Mouse (Mus musculus) neural tube, embryonic 13.5 days (tissue): ENCODE measurements around the gene Retreg3. TPM values are rescaled to one million over a fixed set of nuclear protein-coding genes. Genes with fewer than 3 reads are reported as not detected.

Experiments
- ATAC-seq: fragments of 200-750 bp; cut with Nextera tagmentation; 2 replicates; pipeline ENCODE4 v1.8.0; 2017; ENCODE audit warnings: low read depth, mild to moderate bottlenecking, moderate TSS enrichment, moderate library complexity
- H3K27ac ChIP-seq: fragments of 300-500 bp; sonication (generic); replicated peaks from 2 replicates; pipeline ENCODE4 v1.5.1; 2015; ENCODE audit warnings: moderate library complexity, mild to moderate bottlenecking, inconsistent platforms
- H3K27me3 ChIP-seq: fragments of 300-500 bp; sonication (generic); 2 replicates; pipeline ENCODE4 v1.6.1; 2015; ENCODE audit warnings: mild to moderate bottlenecking, inconsistent platforms
- H3K36me3 ChIP-seq: fragments of 300-500 bp; sonication (generic); 2 replicates; pipeline ENCODE4 v1.6.1; 2015; ENCODE audit warnings: mild to moderate bottlenecking, inconsistent platforms
- H3K4me1 ChIP-seq: fragments of 300-500 bp; sonication (generic); replicated peaks from 2 replicates; pipeline ENCODE4 v1.6.1; 2015; ENCODE audit warnings: inconsistent platforms
- H3K4me2 ChIP-seq: fragments of 300-500 bp; sonication (generic); 2 replicates; pipeline ENCODE4 v1.6.1; 2015; ENCODE audit warnings: inconsistent platforms, mild to moderate bottlenecking, moderate library complexity
- H3K4me3 ChIP-seq: fragments of 300-500 bp; sonication (generic); 2 replicates; pipeline ENCODE4 v1.5.1; 2015; ENCODE audit warnings: mild to moderate bottlenecking, inconsistent platforms
- H3K9ac ChIP-seq: fragments of 300-500 bp; sonication (generic); 2 replicates; pipeline ENCODE4 v1.6.1; 2015; ENCODE audit warnings: moderate library complexity, mild to moderate bottlenecking, inconsistent platforms
- H3K9me3 ChIP-seq: fragments of 300-500 bp; sonication (generic); 2 replicates; pipeline ENCODE4 v1.6.1; 2016; ENCODE audit warnings: inconsistent platforms
- WGBS: fragments of 180-500 bp; shearing (Covaris S2); methylation state at CpG from one replicate; pipeline ENCODE4 v1.1.7; 2015; 5-methylcytosine and 5-hydroxymethylcytosine counted together
- polyA plus RNA-seq: library from polyadenylated mRNA; unstranded; fragments of >200 nt; fragmentation: Nextera tagmentation; extraction: Ambion mirVana; gene quantifications from 2 replicates; pipeline ENCODE4 v1.2.1, GENCODE M21; 2015

Gene Retreg3
- polyA plus RNA-seq = 25.8 and 26.1 TPM in 2 replicates

DNA sequence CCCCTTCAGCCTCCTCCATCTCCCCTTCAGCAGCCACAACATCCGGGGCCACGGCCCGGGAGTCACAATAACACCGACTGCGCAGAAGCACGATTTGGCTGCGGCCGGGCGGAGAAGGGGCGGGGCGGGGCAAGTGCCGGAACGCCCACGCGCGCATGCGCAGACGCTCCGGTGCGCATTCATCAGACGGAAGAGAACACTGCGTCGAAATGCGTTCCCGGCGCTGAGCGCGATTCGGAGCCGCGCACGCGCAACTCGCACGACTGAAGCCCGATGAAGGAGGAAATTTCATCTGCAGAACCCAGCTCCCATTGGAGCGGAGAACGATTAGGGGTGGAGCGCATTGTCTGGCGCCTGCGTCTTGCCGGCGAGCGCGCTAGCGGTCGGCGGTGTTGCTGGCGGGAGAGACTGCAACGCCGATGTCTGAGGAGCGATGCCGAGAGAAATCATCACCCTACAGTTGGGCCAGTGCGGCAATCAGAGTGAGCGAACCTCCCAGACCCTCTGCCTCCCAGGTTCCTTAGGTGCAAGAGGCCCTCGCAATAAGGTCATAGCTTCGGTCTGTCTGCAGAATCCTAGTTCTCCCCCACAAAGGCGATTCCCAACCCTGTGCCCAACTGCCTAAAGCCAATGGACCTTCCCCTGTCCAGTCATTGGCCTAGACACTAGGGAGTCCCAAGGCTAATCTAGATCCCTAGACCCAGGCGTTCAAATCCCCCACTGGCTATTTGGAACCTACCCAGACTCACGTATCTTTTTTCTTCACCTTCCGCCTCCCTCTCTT is at the start of gene Retreg3, which contains the start of gene Tubg1:
Gene Retreg3 (minus strand): TSS at position 133 of the 784 bp plus-strand sequence.
Gene Tubg1 (plus strand): TSS at position 178 of the 784 bp plus-strand sequence.
- peaks cover 58% of the 10 kb centered on the region for H3K4me1 ChIP-seq
- H3K4me3 ChIP-seq = peak within 1 kb of the TSS; percentile 81
- peak within 1 kb of the TSS; percentile 96 for H3K9ac ChIP-seq
- H3K4me2 ChIP-seq = peak within 1 kb of the TSS; percentile 93
- under 1% methylated on average over 61 of the region's 61 CpGs for WGBS
- peaks cover 28% of the 10 kb centered on the region for H3K36me3 ChIP-seq
- no peaks in the 10 kb centered on the region for H3K9me3 ChIP-seq
- peak within 1 kb of the TSS; percentile 89 for H3K27ac ChIP-seq
- no peaks in the 10 kb centered on the region for H3K27me3 ChIP-seq
- ATAC-seq = peak; percentile 98

DNA sequence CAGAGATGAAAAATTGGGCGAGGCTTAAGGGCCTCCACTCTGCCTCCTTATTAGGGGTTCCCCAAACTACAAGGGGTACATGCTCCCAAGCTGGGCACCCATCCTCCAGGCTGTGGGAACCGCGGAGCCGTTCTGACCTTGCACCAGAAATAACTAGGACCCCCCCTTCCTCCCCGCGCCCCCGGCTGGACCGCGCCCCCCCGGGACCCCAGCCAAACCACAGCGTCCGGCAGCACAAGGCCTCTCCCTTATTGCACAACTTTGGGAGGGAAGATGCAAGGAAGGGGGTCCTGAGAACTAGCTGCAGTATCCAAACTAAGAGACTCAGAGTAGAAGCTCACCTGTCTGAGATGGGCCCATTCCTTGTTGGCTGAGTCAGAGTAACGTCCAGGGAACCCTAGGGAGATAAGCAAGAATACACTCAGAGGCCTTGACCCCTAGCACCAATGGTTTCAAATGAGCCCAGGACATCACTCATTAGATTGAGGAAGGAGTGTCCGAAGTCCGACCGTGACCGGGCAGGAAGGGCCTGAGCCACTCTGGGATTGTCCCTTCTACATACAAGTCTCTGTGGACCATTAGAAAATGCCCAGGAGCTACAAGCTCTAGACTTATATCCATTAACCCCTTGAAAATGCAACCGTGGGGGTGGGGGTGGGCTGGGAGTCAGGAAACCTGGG is 48.7 kb upstream of the Retreg3 start:
- H3K4me2 ChIP-seq = peak overlapping the region; percentile 76
- peak overlapping the region; percentile 45; the same call in 1 of the 2 replicates for H3K9ac ChIP-seq
- H3K27ac ChIP-seq = no peak overlapping the region
- peaks cover 37% of the 10 kb centered on the region for H3K36me3 ChIP-seq
- ATAC-seq = no peak
- WGBS = 66% methylated on average over 18 of the region's 18 CpGs
- no peaks in the 10 kb centered on the region for H3K9me3 ChIP-seq
- peak overlapping the region; percentile 63 for H3K4me3 ChIP-seq
- H3K4me1 ChIP-seq = peaks cover 63% of the 10 kb centered on the region
- H3K27me3 ChIP-seq = peaks cover 71% of the 10 kb centered on the region

DNA sequence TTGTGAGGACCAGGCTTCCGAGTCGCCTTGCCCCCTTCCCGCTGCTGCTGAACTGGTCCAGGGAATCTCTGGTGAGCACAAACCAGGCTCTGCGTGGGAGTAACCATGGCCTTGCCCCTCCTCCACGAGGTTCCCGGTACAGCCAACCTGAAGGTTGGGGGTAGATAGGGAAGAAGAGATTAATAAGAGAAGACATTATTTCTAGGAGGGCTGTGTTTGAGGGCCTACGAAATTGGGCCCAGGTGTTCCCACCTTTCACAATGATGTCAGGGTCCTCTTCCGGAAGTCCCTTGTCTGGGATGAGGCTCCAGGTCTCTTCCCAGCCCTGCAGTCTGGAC is 48.2 kb upstream of the Retreg3 start:
- Histone ChIP-seq H3K9me3 (no peaks in the 10 kb centered on the region), H3K4me3 (no peak overlapping the region), H3K9ac (0 out of 2 replicates have a peak overlapping the region, but pooled peaks have one; percentile 22), H3K4me2 (no peak overlapping the region), H3K36me3 (peaks cover 39% of the 10 kb centered on the region), H3K27me3 (peaks cover 72% of the 10 kb centered on the region), H3K27ac (no peak overlapping the region), H3K4me1 (peaks cover 58% of the 10 kb centered on the region)
- WGBS = 50% methylated on average over 8 of the region's 8 CpGs
- ATAC-seq = no peak

DNA sequence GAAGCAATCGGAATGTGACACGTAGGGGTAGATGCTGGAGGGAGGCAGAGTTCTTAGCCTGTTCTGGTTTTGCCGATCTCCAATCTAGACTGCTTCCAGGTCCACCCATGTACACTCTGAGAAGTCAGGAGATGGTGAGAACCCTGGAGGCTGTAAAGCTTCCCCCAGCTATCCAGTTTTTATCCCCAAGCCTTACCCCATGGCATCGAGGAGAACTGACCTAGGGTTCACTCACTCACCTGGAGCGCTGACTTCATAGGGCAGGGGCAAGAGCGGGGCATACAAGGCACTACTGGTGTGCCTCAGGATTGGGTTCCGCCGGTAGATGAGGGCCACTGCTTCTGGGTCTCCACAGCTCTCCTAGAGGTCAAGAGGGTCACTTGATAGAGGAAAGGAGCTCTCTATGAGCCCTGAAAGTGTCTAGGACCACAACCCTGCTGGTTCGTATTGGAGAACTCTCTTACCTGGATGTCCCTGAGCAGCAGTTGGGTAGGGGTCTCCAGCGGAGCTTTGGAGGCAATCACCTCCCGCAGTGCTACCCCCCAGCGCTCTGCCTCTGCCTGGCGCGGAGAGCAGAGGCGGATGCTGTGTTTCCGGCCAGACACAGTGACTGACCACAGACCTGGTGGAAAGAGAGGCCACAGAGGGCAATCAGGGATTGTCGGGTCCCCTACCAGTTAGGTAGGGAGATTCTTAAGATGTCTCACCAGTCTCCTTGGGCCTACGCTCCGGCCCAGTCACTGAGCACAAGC is 47.7 kb upstream of the Retreg3 start:
- Histone ChIP-seq H3K27ac (no peak overlapping the region), H3K4me3 (no peak overlapping the region), H3K9ac (0 out of 2 replicates have a peak overlapping the region, but pooled peaks have one; percentile 22), H3K4me2 (no peak overlapping the region), H3K9me3 (no peaks in the 10 kb centered on the region), H3K4me1 (peaks cover 53% of the 10 kb centered on the region), H3K36me3 (peaks cover 45% of the 10 kb centered on the region), H3K27me3 (peaks cover 77% of the 10 kb centered on the region)
- no peak for ATAC-seq
- 47% methylated on average over 19 of the region's 19 CpGs for WGBS

DNA sequence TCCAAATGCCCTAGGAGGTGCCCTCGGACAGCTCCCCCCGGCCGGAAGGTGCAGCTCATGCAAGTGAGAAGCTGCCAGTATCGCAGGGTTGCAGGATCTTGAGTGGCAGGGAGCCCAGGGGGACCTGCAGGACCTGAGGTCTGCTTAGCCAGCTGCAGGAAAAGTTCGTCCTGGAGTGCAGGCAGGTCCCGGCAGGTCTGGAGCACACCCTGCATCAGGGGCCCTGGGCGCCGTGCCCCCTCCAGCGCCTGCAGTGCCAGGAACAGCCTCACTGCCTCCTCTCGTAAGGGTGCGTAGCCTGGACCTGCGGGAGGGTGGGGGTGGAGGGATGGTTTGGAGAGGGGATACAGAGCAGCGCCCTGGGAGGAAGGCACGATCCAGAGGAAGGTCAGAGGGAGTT is 46.7 kb upstream of the Retreg3 start:
- Histone ChIP-seq H3K4me3 (no peak overlapping the region), H3K9me3 (no peaks in the 10 kb centered on the region), H3K27ac (no peak overlapping the region), H3K4me2 (no peak overlapping the region), H3K27me3 (peaks cover 87% of the 10 kb centered on the region), H3K4me1 (peaks cover 44% of the 10 kb centered on the region), H3K9ac (no peak overlapping the region), H3K36me3 (peaks cover 55% of the 10 kb centered on the region)
- 47% methylated on average over 14 of the region's 14 CpGs for WGBS
- no peak for ATAC-seq

DNA sequence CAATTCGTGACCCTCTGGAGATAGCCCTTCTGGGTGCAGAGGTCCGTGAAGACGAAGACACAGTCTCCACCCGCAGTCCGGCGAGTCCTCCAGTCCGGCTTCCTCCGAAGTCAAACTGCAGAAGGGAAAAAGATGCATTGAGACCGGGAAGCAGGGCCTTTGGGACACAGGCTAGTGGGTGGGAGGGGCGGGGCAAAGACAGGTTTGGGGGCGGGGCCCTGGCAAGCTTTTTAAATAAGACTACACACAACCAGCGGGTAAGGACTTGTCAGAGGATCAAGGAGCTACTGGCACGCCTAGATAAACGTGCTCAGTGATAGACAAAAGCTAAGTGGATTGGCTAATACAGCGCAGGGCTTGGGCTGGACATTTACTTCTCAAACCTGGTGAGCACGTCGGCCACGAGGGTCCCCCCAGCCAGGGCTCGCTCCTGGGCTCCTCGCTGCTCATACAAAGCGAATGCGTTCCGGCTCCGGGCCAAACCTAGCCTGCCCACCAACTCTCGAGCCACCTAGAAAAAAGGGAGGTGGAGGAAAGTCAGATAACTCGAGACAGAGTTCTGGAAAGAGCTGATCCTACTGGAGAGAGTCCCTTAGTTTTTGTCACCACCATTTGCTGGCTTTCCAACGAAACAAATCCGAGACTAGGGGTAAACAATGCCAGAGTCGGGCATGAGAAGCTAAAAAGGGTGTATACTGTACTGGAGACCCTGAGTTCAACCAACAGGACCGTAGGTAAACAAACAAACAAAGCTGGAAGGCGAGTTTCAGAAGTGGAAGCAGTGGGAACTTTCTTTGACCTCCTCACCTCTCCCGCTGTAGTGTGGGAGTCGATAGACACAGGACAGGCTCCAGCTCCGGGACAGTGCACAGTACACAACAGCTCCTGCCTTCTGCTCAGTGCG is 45.2 kb upstream of the Retreg3 start:
- Histone ChIP-seq H3K4me3 (no peak overlapping the region), H3K4me2 (no peak overlapping the region), H3K9ac (peak overlapping the region; percentile 27; the same call in 1 of the 2 replicates), H3K27ac (no peak overlapping the region), H3K36me3 (peaks cover 62% of the 10 kb centered on the region), H3K27me3 (peaks cover 89% of the 10 kb centered on the region), H3K9me3 (no peaks in the 10 kb centered on the region), H3K4me1 (peaks cover 35% of the 10 kb centered on the region)
- WGBS = 16% methylated on average over 35 of the region's 35 CpGs
- ATAC-seq = no peak

DNA sequence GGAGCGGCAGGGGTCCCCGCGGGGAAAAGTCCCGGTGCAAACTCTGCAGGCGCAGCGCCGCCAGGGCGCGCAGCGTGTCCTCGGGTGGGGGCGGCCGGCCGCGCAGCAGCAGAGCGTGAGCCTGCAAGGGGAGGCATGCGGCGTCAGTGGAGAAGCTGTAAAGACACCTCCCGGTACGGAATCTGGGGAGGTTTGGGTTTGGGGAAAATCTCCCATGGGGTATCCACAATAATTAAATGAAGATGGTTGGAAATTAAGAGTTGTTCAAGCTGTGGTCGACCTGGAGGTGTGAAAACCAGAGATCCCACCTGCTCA is 44.6 kb upstream of the Retreg3 start:
- H3K9me3 ChIP-seq = no peaks in the 10 kb centered on the region
- H3K4me3 ChIP-seq = peak overlapping the region; percentile 19
- H3K4me1 ChIP-seq = peaks cover 29% of the 10 kb centered on the region
- peaks cover 88% of the 10 kb centered on the region for H3K27me3 ChIP-seq
- no peak overlapping the region for H3K27ac ChIP-seq
- H3K9ac ChIP-seq = peak overlapping the region; percentile 27; the same call in 1 of the 2 replicates
- no peak for ATAC-seq
- H3K4me2 ChIP-seq = peak overlapping the region; percentile 42
- H3K36me3 ChIP-seq = peaks cover 62% of the 10 kb centered on the region
- WGBS = 7% methylated on average over 21 of the region's 21 CpGs

DNA sequence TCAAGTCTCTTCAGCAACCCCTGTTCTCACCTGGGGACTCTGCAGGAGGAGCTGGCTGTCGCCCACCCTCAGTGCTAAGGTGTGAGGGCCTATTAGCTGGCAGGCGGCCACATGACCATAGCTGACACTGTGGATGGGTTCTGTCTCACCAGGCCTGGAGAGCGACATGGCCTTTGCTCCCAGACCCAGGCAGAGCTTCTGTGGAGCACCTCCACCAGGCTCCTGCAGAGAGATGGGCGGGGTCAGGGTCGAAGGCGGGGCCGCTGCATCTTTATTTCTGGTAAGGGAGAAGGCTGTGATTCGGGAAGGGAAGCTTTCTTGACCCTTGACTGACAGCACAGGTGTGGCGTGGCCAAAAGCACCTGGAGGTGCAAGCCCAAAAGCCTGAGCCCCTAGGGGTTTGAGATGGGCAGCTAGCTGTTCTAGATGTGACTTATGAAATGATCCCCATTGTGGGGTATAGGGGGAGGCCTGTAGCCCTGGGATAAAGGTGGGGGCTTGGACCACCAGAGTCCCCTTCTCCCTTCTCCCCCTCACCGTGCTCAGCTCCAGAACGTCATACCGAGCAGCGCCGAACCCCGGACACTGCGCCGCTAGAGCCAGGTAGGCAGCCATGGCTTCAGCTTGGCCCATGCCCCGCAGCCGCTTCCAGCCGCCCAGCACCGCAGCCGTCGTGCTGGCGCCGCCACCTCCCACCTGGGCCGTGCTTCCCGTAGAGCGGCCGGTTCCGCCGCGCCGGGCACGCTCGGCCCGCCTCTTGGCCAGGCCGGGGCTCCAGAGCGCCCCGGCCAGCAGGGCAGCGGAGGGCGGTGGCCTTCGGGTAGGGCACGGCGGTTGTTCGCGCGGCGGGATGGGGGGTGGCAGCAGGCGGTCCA is 44.0 kb upstream of the Retreg3 start:
- peaks cover 23% of the 10 kb centered on the region for H3K4me1 ChIP-seq
- no peak for ATAC-seq
- H3K9me3 ChIP-seq = no peaks in the 10 kb centered on the region
- no peak overlapping the region for H3K27ac ChIP-seq
- H3K27me3 ChIP-seq = peaks cover 86% of the 10 kb centered on the region
- peak overlapping the region; percentile 19 for H3K4me3 ChIP-seq
- peak overlapping the region; percentile 27; the same call in 1 of the 2 replicates for H3K9ac ChIP-seq
- WGBS = 12% methylated on average over 49 of the region's 49 CpGs
- H3K4me2 ChIP-seq = peak overlapping the region; percentile 42
- peaks cover 62% of the 10 kb centered on the region for H3K36me3 ChIP-seq

DNA sequence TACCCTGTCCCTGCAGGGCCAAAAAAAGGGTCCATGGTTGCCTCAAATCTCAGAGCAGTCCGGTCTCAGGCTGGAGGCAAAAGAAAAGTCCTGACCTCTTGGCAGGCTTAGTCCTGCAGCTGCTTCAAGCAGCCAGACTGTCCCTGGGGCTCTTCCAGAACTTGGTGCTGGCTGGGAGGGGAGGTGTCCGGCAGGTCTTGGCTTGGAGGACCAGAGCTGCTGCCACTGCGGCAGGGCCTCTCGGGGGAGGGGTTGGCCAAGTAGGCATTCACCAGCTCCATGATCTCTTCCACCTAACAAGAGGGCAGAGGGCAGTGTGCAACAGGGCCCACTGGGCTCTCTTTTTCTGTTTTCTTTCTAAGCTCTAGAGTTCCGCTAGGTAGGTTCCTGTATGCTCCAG is 43.1 kb upstream of the Retreg3 start:
- no peak overlapping the region for H3K9ac ChIP-seq
- peaks cover 63% of the 10 kb centered on the region for H3K36me3 ChIP-seq
- no peak overlapping the region for H3K4me3 ChIP-seq
- H3K27ac ChIP-seq = no peak overlapping the region
- H3K4me1 ChIP-seq = peaks cover 13% of the 10 kb centered on the region
- no peaks in the 10 kb centered on the region for H3K9me3 ChIP-seq
- WGBS = 46% methylated on average over 5 of the region's 5 CpGs
- no peak for ATAC-seq
- no peak overlapping the region for H3K4me2 ChIP-seq
- peaks cover 85% of the 10 kb centered on the region for H3K27me3 ChIP-seq

DNA sequence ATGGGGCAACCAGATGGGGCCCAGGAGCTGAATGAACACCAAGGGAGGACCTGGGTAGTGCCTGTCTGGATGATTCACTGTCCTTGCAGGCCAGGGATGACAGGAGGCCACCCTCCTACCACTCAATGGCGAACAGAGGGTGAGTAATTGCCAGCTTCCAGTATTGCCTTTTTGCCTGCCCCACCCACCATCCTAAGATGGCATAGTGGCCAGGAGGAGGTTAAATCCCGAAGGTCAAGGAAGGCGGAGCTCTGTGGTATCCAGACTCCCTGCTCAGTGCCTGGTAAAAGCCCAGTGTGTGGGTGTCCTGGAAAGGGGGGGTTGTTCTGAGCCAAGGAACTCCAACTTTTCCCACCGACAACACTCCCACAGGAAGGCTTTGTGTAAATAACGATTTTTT is 42.6 kb upstream of the Retreg3 start:
- H3K27ac ChIP-seq = no peak overlapping the region
- peaks cover 58% of the 10 kb centered on the region for H3K36me3 ChIP-seq
- no peak overlapping the region for H3K4me2 ChIP-seq
- no peaks in the 10 kb centered on the region for H3K9me3 ChIP-seq
- H3K4me1 ChIP-seq = peaks cover 10% of the 10 kb centered on the region
- H3K4me3 ChIP-seq = no peak overlapping the region
- 44% methylated on average over 5 of the region's 5 CpGs for WGBS
- H3K27me3 ChIP-seq = peaks cover 83% of the 10 kb centered on the region
- H3K9ac ChIP-seq = no peak overlapping the region
- no peak for ATAC-seq
